Mouse (Mus musculus) embryonic facial prominence, embryonic 13.5 days (tissue): ENCODE measurements at regions not wholly inside any gene's neighbourhood (a gene's known extent, or its start where the extent isn't known, plus 50 kb on each side); places are given as distances from the start of the nearest gene placed in this dataset.

Source experiments
- ATAC-seq: fragments of 200-750 bp; cut with Nextera tagmentation; 2 replicates; pipeline ENCODE4 v1.8.0; 2017; ENCODE audit warnings: low read depth; ENCODE audit not compliant: insufficient number of reproducible peaks, insufficient read depth, low FRiP score, low TSS enrichment
- H3K27ac ChIP-seq: fragments of 300-500 bp; sonication (generic); 2 replicates; pipeline ENCODE4 v1.5.1; 2015; ENCODE audit warnings: moderate library complexity, mild to moderate bottlenecking, inconsistent platforms
- H3K27me3 ChIP-seq: fragments of 300-500 bp; sonication (generic); 2 replicates; pipeline ENCODE4 v1.6.1; 2015; ENCODE audit warnings: mild to moderate bottlenecking, inconsistent platforms
- H3K36me3 ChIP-seq: fragments of 300-500 bp; sonication (generic); 2 replicates; pipeline ENCODE4 v1.6.1; 2015; ENCODE audit warnings: mild to moderate bottlenecking, inconsistent platforms
- H3K4me1 ChIP-seq: fragments of 300-500 bp; sonication (generic); 2 replicates; pipeline ENCODE4 v1.6.1; 2015; ENCODE audit warnings: inconsistent platforms
- H3K4me2 ChIP-seq: fragments of 300-500 bp; sonication (generic); 2 replicates; pipeline ENCODE4 v1.6.1; 2015; ENCODE audit warnings: moderate library complexity, mild to moderate bottlenecking, inconsistent platforms
- H3K4me3 ChIP-seq: fragments of 300-500 bp; sonication (generic); 2 replicates; pipeline ENCODE4 v1.5.1; 2015; ENCODE audit warnings: mild to moderate bottlenecking, inconsistent platforms
- H3K9ac ChIP-seq: fragments of 300-500 bp; sonication (generic); 2 replicates; pipeline ENCODE4 v1.6.1; 2015; ENCODE audit warnings: mild to moderate bottlenecking, inconsistent platforms
- H3K9me3 ChIP-seq: fragments of 300-500 bp; sonication (generic); 2 replicates; pipeline ENCODE4 v1.6.1; 2016; ENCODE audit warnings: inconsistent platforms
- WGBS: fragments of 180-500 bp; shearing (Covaris S2); methylation state at CpG from one replicate; pipeline ENCODE4 v1.1.7; 2015; ENCODE audit warnings: mixed read lengths; 5-methylcytosine and 5-hydroxymethylcytosine counted together

- no peaks in the 10 kb centered on the region for H3K27me3 ChIP-seq
- no peaks in the 10 kb centered on the region for H3K36me3 ChIP-seq
- H3K4me3 ChIP-seq = no peak overlapping the region
- H3K27ac ChIP-seq = no peak overlapping the region
- H3K9ac ChIP-seq = no peak overlapping the region
- no peaks in the 10 kb centered on the region for H3K9me3 ChIP-seq
- 10% methylated on average over 8 of the region's 8 CpGs for WGBS
- H3K4me1 ChIP-seq = peaks cover 20% of the 10 kb centered on the region
- H3K4me2 ChIP-seq = no peak overlapping the region
- ATAC-seq = no peak
Observed at GRCm38 (mm10) chr13:44018489-44019303, 234.1 kb downstream of the Cd83 start.

- no peaks in the 10 kb centered on the region for H3K36me3 ChIP-seq
- H3K4me1 ChIP-seq = peaks cover 20% of the 10 kb centered on the region
- H3K4me3 ChIP-seq = no peak overlapping the region
- no peak overlapping the region for H3K27ac ChIP-seq
- H3K9me3 ChIP-seq = no peaks in the 10 kb centered on the region
- no peak overlapping the region for H3K4me2 ChIP-seq
- no peaks in the 10 kb centered on the region for H3K27me3 ChIP-seq
- ATAC-seq = no peak
- no peak overlapping the region for H3K9ac ChIP-seq
Observed at GRCm38 (mm10) chr13:44019304-44019583, 234.7 kb downstream of the Cd83 start.

GRCm38 (mm10) chr13:44020851-44021250 lies 236.3 kb downstream of the Cd83 start:
- no peaks in the 10 kb centered on the region for H3K27me3 ChIP-seq
- no peaks in the 10 kb centered on the region for H3K9me3 ChIP-seq
- ATAC-seq = no peak
- H3K27ac ChIP-seq = no peak overlapping the region
- H3K4me2 ChIP-seq = no peak overlapping the region
- no peaks in the 10 kb centered on the region for H3K36me3 ChIP-seq
- peaks cover 16% of the 10 kb centered on the region for H3K4me1 ChIP-seq
- 25% methylated on average over 7 of the region's 7 CpGs for WGBS
- H3K4me3 ChIP-seq = no peak overlapping the region
- H3K9ac ChIP-seq = no peak overlapping the region

GRCm38 (mm10) chr13:44022106-44022505 lies 237.5 kb downstream of the Cd83 start:
- H3K4me3 ChIP-seq = no peak overlapping the region
- no peak overlapping the region for H3K4me2 ChIP-seq
- no peaks in the 10 kb centered on the region for H3K9me3 ChIP-seq
- H3K36me3 ChIP-seq = no peaks in the 10 kb centered on the region
- no peaks in the 10 kb centered on the region for H3K27me3 ChIP-seq
- 69% methylated on average over 10 of the region's 10 CpGs for WGBS
- H3K4me1 ChIP-seq = peaks cover 16% of the 10 kb centered on the region
- no peak for ATAC-seq
- H3K9ac ChIP-seq = no peak overlapping the region
- no peak overlapping the region for H3K27ac ChIP-seq

- H3K4me3 ChIP-seq = no peak overlapping the region
- ATAC-seq = no peak
- no peaks in the 10 kb centered on the region for H3K27me3 ChIP-seq
- 38% methylated on average over 3 of the region's 3 CpGs for WGBS
- H3K9ac ChIP-seq = no peak overlapping the region
- H3K36me3 ChIP-seq = no peaks in the 10 kb centered on the region
- no peak overlapping the region for H3K27ac ChIP-seq
- peaks cover 5% of the 10 kb centered on the region for H3K4me1 ChIP-seq
- H3K4me2 ChIP-seq = no peak overlapping the region
- H3K9me3 ChIP-seq = no peaks in the 10 kb centered on the region
Observed at GRCm38 (mm10) chr13:44024612-44025011, 240.0 kb downstream of the Cd83 start.

GRCm38 (mm10) chr13:44026321-44027255 lies 242.0 kb downstream of the Cd83 start:
- ATAC-seq = no peak
- Histone ChIP-seq H3K4me2 (no peak overlapping the region), H3K4me3 (no peak overlapping the region), H3K4me1 (no peaks in the 10 kb centered on the region), H3K9ac (no peak overlapping the region), H3K9me3 (no peaks in the 10 kb centered on the region), H3K27me3 (no peaks in the 10 kb centered on the region), H3K27ac (no peak overlapping the region), H3K36me3 (no peaks in the 10 kb centered on the region)
- WGBS = 73% methylated on average over 26 of the region's 26 CpGs

- H3K27ac ChIP-seq = no peak overlapping the region
- H3K4me2 ChIP-seq = no peak overlapping the region
- H3K9ac ChIP-seq = no peak overlapping the region
- no peaks in the 10 kb centered on the region for H3K27me3 ChIP-seq
- no peak for ATAC-seq
- H3K4me3 ChIP-seq = no peak overlapping the region
- H3K36me3 ChIP-seq = no peaks in the 10 kb centered on the region
- H3K4me1 ChIP-seq = 0 out of 2 replicates have a peak, but pooled peaks cover 3% of the 10 kb centered on the region
- no peaks in the 10 kb centered on the region for H3K9me3 ChIP-seq
- WGBS = 85% methylated on average over 6 of the region's 6 CpGs
Observed at GRCm38 (mm10) chr13:44028081-44028480, 243.5 kb downstream of the Cd83 start.

GRCm38 (mm10) chr13:44030590-44030989 lies 246.0 kb downstream of the Cd83 start:
- no peak overlapping the region for H3K27ac ChIP-seq
- no peaks in the 10 kb centered on the region for H3K27me3 ChIP-seq
- no peak overlapping the region for H3K4me2 ChIP-seq
- no peaks in the 10 kb centered on the region for H3K9me3 ChIP-seq
- ATAC-seq = no peak
- no peak overlapping the region for H3K9ac ChIP-seq
- 82% methylated on average over 5 of the region's 5 CpGs for WGBS
- no peak overlapping the region for H3K4me3 ChIP-seq
- no peaks in the 10 kb centered on the region for H3K36me3 ChIP-seq
- H3K4me1 ChIP-seq = 0 out of 2 replicates have a peak, but pooled peaks cover 3% of the 10 kb centered on the region

- H3K4me3 ChIP-seq = no peak overlapping the region
- no peaks in the 10 kb centered on the region for H3K27me3 ChIP-seq
- no peak overlapping the region for H3K4me2 ChIP-seq
- H3K9me3 ChIP-seq = no peaks in the 10 kb centered on the region
- no peak overlapping the region for H3K9ac ChIP-seq
- WGBS = 69% methylated on average over 8 of the region's 8 CpGs
- H3K4me1 ChIP-seq = peaks cover 5% of the 10 kb centered on the region
- H3K36me3 ChIP-seq = no peaks in the 10 kb centered on the region
- ATAC-seq = no peak
- no peak overlapping the region for H3K27ac ChIP-seq
Observed at GRCm38 (mm10) chr13:44037774-44038294, 253.3 kb downstream of the Cd83 start.

- Histone ChIP-seq H3K4me3 (no peak overlapping the region), H3K27ac (no peak overlapping the region), H3K9ac (0 out of 2 replicates have a peak overlapping the region, but pooled peaks have one; percentile 11), H3K36me3 (no peaks in the 10 kb centered on the region), H3K4me2 (no peak overlapping the region), H3K27me3 (no peaks in the 10 kb centered on the region), H3K4me1 (peaks cover 10% of the 10 kb centered on the region), H3K9me3 (no peaks in the 10 kb centered on the region)
- no peak for ATAC-seq
- 27% methylated on average over 7 of the region's 7 CpGs for WGBS
Observed at GRCm38 (mm10) chr13:44038322-44038721, 253.7 kb downstream of the Cd83 start.

- Histone ChIP-seq H3K27me3 (no peaks in the 10 kb centered on the region), H3K27ac (no peak overlapping the region), H3K4me2 (no peak overlapping the region), H3K4me3 (no peak overlapping the region), H3K9me3 (no peaks in the 10 kb centered on the region), H3K36me3 (no peaks in the 10 kb centered on the region), H3K4me1 (peaks cover 15% of the 10 kb centered on the region), H3K9ac (no peak overlapping the region)
- ATAC-seq = no peak
- 64% methylated on average over 7 of the region's 7 CpGs for WGBS
Observed at GRCm38 (mm10) chr13:44040640-44041039, 256.1 kb downstream of the Cd83 start.
